Mouse (Mus musculus): ENCODE results near the gene Sec24d.

DNA sequence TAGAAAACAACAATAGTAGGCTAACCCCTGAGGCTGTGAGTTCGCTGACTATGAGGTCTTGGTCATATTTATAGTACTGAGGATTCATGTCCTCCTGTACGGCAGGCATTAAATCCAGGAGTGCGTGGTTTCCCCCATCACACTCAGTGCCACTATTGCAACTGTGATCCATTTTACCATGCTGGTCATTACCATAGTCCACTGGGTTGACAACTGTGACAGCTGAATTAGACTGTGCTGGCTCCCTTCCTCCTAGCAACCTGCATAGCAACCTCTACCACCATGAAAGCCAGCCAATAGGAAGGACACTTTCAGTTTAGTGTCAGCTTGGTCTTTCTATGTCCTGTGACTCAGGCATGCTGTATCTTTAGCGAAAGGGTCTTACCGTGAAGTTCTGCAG lies 17.0 kb downstream of the Sec24d start:
- TF ChIP-seq CTCF (IDR thresholded peaks at IDR 0.05; ENCODE audit: low read depth) (no peak), EP300 (optimal IDR thresholded peaks at IDR 0.05) (no peak)
